Comparison of ENCODE assay signal across 14 mouse cellular contexts in genomic region chr2:4573386-4573785, GRCm38 (mm10).
A peak's percentile ranks its signal among the peaks of the same experiment; 100 is the strongest.
DNase-seq lines count a peak whose midpoint lies in the region; ATAC-seq and TF ChIP-seq lines count a peak whose summit lies in the region.
"Had no signal": no experiment of that assay in that cellular context is flagged by ENCODE, and none has a peak within 500 bp of the region (broad histone marks: within the 10 kb centered on the region; RNA-seq: fewer than 3 reads in every experiment).

No protein-coding gene starts in this region.

- peak; percentile 55 for TF ChIP-seq CTCF in layer of hippocampus, adult 2 months (conservative IDR thresholded peaks at IDR 0.05)
- TF ChIP-seq CTCF in brain, embryonic 14.5 days (IDR thresholded peaks at IDR 0.05; ENCODE audit: borderline replicate concordance, extremely low read depth, insufficient read depth, insufficient read length) = peak; percentile 14; the same call in 1 of the 2 replicates

- H3K36me3 ChIP-seq in erythroblast, embryonic 14.5 days (ENCODE audit: control insufficient read depth) = peaks cover 100% of the 10 kb centered on the region
- H3K36me3 ChIP-seq in megakaryocyte, embryonic 14.5 days (replicated peaks; ENCODE audit: low read length) = peaks cover 96% of the 10 kb centered on the region

- no peak for DNase-seq in layer of hippocampus, adult 2 months (ENCODE audit: low spot score in 2 of 2)
- DNase-seq in layer of hippocampus, postnatal 10 days (ENCODE audit: low spot score in 2 of 2) = no peak
- DNase-seq in brain, embryonic 14.5 days (ENCODE audit: low read depth) = no peak
- DNase-seq in cerebellum, postnatal 14 days = no peak
- DNase-seq in gastrocnemius, adult 18-20 months (ENCODE audit: low spot score) = no peak
- DNase-seq: adrenal gland, postnatal 10 days; cerebellum, adult 9-11 months; gastrocnemius, postnatal 36 days; kidney, postnatal 14 days had no signal

- ATAC-seq in erythroblast, adult 5-6 weeks (replicated peaks; ENCODE audit: low FRiP score, poor library complexity, severe bottlenecking) = no peak

- peak overlapping the region; percentile 36; the same call in 1 of the 2 replicates for H3K27ac ChIP-seq in layer of hippocampus, adult 2 months
- H3K27ac ChIP-seq: midbrain, embryonic 12.5 days; neural tube, embryonic 15.5 days had no signal

- no peak for TF ChIP-seq POLR2A in brain, embryonic 14.5 days (IDR thresholded peaks at IDR 0.05; ENCODE audit: borderline replicate concordance, extremely low read depth, insufficient read depth, insufficient read length, poor library complexity, severe bottlenecking)

- H3K27me3 ChIP-seq in erythroblast, embryonic 14.5 days (ENCODE audit: control insufficient read depth) = no peaks in the 10 kb centered on the region
- H3K27me3 ChIP-seq in megakaryocyte, embryonic 14.5 days (replicated peaks) = no peaks in the 10 kb centered on the region
- H3K27me3 ChIP-seq: midbrain, embryonic 12.5 days; neural tube, embryonic 15.5 days had no signal

- H3K9me3 ChIP-seq in erythroblast, embryonic 14.5 days (ENCODE audit: control insufficient read depth, low read length) = no peaks in the 10 kb centered on the region
- H3K9me3 ChIP-seq in megakaryocyte, embryonic 14.5 days = no peaks in the 10 kb centered on the region
- H3K9me3 ChIP-seq: midbrain, embryonic 12.5 days; neural tube, embryonic 15.5 days had no signal

- peaks cover 78% of the 10 kb centered on the region for H3K4me1 ChIP-seq in erythroblast, embryonic 14.5 days (ENCODE audit: control insufficient read depth)
- H3K4me1 ChIP-seq in megakaryocyte, embryonic 14.5 days = peaks cover 95% of the 10 kb centered on the region
- H3K4me1 ChIP-seq: midbrain, embryonic 12.5 days had no signal

- H3K4me3 ChIP-seq in erythroblast, embryonic 14.5 days (replicated peaks) = peak overlapping the region; percentile 43
- H3K4me3 ChIP-seq in layer of hippocampus, adult 2 months = no peak overlapping the region
- peak overlapping the region; percentile 50 for H3K4me3 ChIP-seq in megakaryocyte, embryonic 14.5 days (replicated peaks)
- H3K4me3 ChIP-seq: midbrain, embryonic 12.5 days; neural tube, embryonic 15.5 days had no signal
